Mouse (Mus musculus): ENCODE data around the gene Inafm1.
"Not testable (repeated sequence)": the region's sequence is repeated elsewhere in the genome, so short reads cannot be mapped to it uniquely, and the experiment has no call there.

Inafm1 gene

DNA sequence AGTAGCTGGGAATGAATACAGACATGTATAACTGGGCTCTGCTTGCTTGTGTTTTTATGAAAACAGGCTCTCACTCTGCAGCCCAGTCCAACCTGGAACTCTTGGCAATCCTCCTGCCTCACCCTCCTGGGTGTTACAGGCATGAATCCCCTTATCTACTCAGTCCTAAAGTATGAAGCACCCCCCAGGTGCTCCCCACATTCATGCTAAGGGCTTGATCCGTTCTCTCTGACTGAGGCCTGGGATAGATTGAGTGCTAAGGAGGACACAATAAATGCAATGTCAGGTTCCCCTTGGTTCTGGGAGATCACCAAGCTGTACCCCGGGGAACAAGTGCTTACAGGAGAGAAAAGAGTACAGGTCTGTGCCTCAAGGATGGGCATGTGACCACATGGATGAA is 24.2 kb upstream of the Inafm1 start:
- no peak for DNase-seq (ENCODE audit: extremely low spot score)

DNA sequence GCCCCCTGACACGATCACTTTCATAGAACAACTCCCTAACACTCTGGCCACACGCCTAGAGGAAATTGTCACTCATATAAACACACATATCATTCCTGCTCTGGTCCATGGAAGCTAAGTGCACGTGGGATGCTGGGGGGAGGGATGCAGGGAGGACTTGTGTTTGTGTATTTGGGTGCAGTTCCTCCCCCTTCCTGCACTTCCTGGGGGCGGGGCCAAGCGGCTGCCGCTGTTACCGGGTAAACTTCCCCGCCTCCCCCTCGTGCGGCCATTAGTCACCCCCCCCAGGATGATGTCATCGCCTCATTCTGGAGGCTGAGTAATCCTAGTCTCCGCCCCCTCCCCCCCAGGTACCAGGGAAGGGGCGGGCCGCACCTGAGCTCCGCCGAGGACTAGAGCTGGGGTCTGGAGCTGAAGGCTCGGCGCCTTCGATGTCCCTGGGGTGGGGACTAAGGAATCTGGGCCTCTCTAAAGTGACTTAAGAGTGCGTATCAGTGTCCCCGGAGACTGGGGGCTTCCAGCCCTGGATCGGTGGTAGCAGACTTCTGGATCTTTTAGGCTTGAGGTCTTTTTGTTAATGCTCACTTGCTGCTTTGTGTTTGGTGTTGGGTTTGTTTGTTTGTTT is 23.5 kb upstream of the Inafm1 start:
- peak; percentile 87 for DNase-seq (ENCODE audit: extremely low spot score)

DNA sequence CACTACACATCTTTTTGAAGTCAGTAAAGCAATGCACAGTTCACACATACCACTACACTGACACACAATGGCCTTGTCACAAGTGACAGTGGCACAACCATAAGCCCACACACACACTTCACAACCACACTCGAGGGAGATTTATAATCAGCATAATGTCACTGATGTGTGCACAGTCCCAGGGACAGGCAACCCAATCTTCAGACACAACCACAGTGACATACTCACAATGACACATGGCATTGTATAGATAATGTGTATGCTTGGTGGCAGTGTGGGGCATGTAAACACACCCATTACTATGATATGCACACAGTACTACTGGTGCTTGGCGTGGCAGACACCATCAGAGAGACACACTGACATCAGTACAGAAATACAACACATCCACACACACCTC is 22.7 kb upstream of the Inafm1 start:
- DNase-seq (ENCODE audit: extremely low spot score): no peak

GRCm38 (mm10) chr7:16295321-16295900 is 22.0 kb upstream of the Inafm1 start:
- peak; percentile 76 for DNase-seq (ENCODE audit: extremely low spot score)

GRCm38 (mm10) chr7:16294837-16295236 is 21.4 kb upstream of the Inafm1 start:
- peak; percentile 96 for DNase-seq (ENCODE audit: extremely low spot score)

DNA sequence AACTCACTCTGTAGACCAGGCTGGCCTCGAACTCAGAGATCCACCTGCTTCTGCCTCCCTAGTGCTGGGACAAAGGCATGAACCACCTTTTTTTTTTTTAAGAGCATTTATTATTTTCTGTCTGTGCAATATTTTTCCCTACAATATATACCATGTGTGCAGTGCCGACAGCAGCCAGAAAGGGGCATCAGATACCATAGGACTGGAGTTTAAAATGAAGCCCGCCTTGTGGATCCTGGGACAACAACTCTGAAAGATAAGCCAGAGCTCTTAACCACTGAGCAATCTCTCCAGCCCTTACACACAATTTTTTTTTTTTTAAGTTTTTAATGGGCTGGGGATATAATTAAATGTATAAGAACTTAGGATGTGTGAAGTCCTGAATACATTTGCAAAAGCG is 20.9 kb upstream of the Inafm1 start:
- peak; percentile 39 for DNase-seq (ENCODE audit: extremely low spot score)

DNA sequence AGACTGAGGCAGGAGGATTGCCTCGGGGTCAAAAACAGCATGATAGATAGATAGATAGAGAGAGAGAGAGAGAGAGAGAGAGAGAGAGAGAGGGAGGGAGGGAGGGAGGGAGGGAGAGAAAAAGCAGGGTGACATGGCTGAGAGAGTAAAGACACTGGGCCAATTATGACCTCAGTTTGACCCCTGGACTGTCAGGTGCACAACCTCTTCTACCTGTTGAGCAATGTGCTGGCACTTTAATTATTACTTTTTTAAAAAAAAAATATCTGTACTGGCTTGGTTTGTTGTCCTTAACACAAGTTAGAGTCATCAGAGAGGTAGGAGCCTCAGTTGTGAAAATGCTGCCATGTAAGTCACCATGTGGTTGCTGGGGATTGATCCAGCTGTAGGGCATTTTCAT is 14.4 kb upstream of the Inafm1 start:
- no peak for DNase-seq (ENCODE audit: extremely low spot score)

DNA sequence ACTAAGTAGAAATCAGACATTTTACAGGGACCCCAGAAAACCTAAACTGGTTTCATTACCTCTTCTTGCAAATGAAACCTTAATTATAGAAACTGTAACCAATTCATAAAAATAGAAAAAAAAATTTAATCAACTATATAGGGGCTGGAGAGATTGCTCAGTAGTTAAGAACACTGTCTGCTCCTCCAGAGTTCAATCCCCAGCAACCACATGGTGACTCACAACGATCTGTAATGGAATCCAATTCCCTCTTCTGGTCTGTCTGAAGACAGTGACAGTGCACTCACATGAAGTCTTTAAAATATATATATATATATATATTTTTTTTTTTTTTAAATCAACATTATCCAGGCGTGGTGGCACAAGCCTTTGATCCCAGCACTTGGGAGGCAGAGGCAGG is 13.6 kb upstream of the Inafm1 start:
- DNase-seq (ENCODE audit: extremely low spot score): no peak

DNA sequence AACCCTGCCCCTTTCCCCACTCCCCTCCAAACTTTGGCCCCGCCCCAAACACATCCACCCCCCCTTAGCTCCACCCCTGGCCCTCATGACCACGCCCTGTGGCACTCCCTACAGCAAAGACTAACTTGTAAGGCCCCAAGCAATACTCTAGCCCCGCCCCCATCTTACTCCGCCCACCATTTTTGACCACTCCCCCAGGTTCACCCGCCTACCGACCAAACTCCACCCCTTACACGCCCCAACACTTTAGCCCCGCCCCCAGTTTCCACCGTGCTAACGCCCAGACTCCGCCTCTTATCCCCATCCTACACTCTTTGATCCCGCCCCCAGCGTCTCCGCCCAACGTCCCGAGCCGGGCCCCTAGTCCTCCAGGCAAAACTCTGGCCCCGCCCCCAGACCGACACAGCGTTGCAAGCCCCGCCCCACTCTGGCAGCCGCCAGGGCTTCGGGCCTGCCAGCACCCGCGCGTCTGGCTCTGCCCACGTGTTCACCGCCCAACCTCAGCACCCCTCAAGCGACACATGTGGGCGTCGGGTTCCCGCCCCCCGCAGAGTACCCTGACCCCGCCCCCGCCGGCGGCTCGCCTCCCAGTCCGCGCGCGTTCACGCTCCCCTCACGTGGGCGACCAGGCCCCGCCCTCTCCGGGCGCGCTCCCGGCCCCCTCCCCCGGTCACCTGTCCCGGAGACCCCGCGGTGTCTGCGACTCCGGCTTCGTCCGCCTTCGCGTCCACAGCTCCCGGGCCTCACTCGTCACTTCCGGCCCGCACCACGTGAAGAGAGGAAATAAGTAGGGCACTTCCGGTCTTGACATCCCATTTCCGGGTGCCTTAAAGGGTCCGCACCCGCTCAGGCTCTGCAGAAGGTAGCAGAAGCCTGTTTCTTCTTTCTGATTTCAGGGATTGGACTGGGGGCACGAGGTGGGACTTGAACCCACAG is 12.9 kb upstream of the Inafm1 start, which contains the start of gene Ccdc9:
Ccdc9 (minus strand) TSS at position 770 of the 936 bp plus-strand sequence.
- DNase-seq (ENCODE audit: extremely low spot score): peak; percentile 100

DNA sequence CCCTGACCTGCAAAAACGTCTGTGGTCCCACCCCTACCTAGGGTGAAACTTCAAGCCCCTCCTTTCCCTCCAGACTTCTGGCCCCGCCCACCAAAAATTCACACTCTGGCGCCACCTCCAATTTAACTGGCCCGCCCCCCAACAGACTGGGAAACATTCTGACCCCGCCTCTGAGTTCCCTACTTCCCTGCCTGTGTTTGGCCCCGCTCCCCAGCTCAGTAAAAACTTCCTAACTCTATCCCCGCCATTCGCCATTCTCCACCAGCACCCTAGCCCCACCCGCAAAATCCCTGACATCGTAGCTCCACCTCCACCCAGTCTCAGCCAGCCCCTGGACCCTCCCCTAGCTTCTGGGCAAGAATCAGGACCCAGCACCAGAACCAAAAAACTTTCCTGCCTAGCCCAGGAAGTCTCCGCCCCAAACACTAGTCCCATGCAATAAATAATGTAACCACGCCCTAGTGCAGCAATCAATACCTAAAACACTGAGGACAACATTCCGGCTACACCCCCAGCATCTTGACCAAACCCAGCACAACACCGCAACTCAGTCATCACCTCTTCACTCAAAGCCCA is 12.1 kb upstream of the Inafm1 start:
- peak; percentile 63 for DNase-seq (ENCODE audit: extremely low spot score)

- no peak for DNase-seq (ENCODE audit: extremely low spot score)
Measured at GRCm38 (mm10) chr7:16284904-16285303, 11.5 kb upstream of the Inafm1 start.

DNA sequence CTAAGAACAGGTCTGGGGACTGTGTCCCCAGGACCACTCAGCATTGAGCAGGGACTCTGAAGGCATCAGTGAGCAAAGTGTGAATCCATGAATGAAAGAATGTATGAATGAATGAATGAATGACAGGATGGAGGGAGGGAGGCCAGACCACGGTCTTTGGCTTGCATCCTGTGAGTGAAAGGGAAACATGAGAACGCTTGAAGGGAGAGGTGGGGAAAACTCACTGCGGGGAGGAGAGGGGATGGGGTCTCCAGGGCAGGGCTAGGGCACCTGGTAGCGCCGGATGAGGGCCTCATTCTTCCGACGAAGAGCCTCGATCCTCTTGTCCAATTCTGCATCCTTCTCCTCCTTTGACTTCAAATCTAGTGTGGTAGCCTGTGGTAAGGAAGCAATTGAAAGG is 10.6 kb upstream of the Inafm1 start:
- no peak for DNase-seq (ENCODE audit: extremely low spot score)

GRCm38 (mm10) chr7:16282334-16282733 is 8.9 kb upstream of the Inafm1 start:
- DNase-seq (ENCODE audit: extremely low spot score): no peak

DNA sequence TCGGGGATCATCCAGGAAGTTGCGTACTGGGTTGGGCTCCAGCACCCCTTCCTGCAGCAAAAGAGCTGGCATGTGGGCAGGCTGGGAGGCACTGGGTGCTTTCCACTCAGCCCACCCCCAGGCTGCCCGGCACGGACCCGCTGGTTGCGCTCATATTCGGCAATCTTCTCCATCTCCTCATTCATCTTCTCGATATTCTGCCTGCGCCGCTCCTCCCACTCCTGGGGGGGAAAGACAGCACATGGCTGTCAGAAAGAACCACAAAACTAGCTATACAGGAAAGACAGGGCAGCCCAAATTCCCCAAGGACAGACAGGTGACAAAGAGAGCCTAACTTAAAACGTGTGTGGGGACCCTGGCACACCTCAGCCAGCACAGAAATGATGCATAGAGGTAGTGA is 7.3 kb upstream of the Inafm1 start:
- no peak for DNase-seq (ENCODE audit: extremely low spot score)

GRCm38 (mm10) chr7:16274922-16275890 is 1.8 kb upstream of the Inafm1 start:
- no peak for DNase-seq (ENCODE audit: extremely low spot score)

DNA sequence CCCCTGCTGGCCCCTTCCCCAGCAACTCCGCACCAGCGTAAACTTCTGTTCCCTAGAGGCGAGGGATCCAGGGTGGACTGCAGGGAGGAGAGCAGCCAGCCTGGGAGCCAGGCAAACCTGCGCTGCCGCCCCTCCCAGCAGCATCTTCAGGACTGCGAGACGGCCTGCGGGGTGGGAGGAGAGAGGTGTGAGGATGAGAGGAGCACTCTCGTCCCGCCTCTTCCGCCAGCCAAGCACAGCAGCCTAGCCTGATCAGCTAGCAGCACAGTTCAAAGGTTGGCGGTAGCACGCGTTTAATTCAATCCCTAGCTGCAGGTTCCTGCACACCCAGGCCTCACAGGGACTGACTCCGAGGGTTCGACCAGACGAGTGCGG is 336 bp upstream of the Inafm1 start:
- peak; percentile 92 for DNase-seq (ENCODE audit: extremely low spot score)

DNA sequence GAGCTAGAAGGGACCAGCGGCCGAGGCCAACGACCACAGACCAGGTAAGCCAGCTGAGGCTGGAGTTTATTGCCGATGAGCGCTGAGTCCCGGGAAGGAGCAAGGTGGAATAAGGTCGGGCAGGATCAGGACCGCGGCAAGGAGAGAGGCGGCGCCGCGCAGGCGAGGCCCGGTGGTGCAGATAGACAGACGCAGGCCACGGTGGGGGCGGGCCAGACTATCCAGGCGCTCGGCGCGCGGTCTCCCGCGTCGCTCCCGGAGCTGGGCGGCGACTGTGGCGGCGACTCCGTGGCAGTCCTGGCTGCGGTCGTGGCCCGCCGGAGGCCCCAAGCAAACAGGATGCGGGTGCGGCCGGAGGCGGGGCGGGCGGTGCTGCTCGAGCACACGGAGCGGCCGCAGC is 736 bp downstream of the Inafm1 start:
- DNase-seq (ENCODE audit: extremely low spot score): peak; percentile 75

DNA sequence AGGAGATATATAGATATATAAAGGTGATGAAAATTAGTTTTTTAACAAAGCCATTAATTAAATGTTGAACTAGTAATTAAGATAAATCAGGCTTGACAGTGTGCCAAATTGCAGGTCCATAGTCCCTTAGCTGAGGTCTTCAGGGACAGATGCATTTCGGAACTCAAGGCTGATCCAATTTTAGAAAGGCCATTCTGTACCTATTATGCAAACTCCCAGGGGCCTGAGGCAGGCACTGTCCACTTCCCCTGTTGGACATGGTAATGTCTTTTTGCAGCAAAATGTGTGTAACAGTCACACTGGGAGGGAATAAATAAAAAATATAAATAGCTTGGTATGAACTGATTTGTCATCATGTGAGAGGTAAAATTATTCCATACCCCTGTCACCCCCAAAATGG is 2.3 kb downstream of the Inafm1 start:
- no peak for DNase-seq (ENCODE audit: extremely low spot score)

DNA sequence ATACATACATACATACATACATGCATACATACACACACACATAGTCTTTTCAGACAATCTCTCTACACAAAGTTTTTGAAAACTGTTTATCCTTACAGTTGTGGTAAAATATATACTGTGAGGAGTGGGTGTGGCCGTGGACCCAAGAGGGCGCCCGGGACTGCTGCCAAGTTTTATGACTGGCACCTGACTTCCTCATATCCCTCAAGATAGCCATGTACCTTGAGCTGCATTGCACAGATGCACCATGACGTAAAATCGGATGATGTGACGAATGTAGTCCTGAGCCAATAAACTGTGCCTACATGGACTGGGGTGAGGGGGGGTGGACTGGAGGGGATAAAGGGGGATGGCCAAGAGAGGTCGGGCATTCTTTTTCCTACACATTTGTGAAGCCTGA is 6.8 kb downstream of the Inafm1 start:
- DNase-seq (ENCODE audit: extremely low spot score): not testable (repeated sequence)

DNA sequence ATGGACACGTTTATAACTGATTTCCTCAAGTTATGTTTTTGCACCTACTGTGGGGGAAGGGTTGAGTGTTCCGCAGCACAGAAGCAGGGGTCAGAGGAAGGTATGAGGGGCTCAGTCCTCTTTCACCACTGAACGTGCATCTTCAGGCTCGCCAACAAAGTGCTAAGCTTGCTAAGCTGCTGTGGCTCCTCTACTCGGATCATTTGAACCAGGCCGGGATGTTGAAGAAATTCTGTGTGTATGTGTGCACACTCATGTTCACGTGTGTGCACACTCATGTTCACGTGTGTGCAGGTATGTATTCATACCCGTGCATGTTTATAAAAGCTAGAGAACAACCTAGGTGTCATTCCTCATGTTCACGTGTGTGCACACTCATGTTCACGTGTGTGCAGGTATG is 7.6 kb downstream of the Inafm1 start:
- no peak for DNase-seq (ENCODE audit: extremely low spot score)

GRCm38 (mm10) chr7:16263843-16264242 is 9.6 kb downstream of the Inafm1 start:
- DNase-seq (ENCODE audit: extremely low spot score): no peak
